Mouse (Mus musculus) C2C12 (cell line): ENCODE data around the gene Prtg. TPM values are rescaled to one million over a fixed set of nuclear protein-coding genes. Genes with fewer than 3 reads are reported as not detected.

Experiments
- H3K27me3 ChIP-seq: one replicate; pipeline ENCODE4 v1.6.1; 2011; ENCODE audit not compliant: control insufficient read depth, insufficient read depth, insufficient read length
- H3K36me3 ChIP-seq: one replicate; pipeline ENCODE4 v1.6.1; 2011; ENCODE audit not compliant: control insufficient read depth, insufficient read depth
- H3K4me3 ChIP-seq: one replicate; pipeline ENCODE4 v1.5.1; 2011; ENCODE audit warnings: mild to moderate bottlenecking, control low read depth; ENCODE audit not compliant: poor library complexity, insufficient read depth, severe bottlenecking
- H3K79me2 ChIP-seq: one replicate; pipeline ENCODE4 v1.6.1; 2011; ENCODE audit not compliant: control insufficient read depth, insufficient read depth
- H3K79me3 ChIP-seq: one replicate; pipeline ENCODE4 v1.6.1; 2011; ENCODE audit warnings: low read depth, control low read depth
- H3ac ChIP-seq: one replicate; pipeline ENCODE3; 2011; ENCODE audit warnings: low read depth; ENCODE audit not compliant: control insufficient read depth, insufficient read length
- CEBPB ChIP-seq: IDR thresholded peaks from one replicate; pipeline ENCODE4 v1.6.1; 2011; ENCODE audit warnings: low read depth, mild to moderate bottlenecking, control low read depth, moderate library complexity
- CTCF ChIP-seq: IDR thresholded peaks from one replicate; pipeline ENCODE4 v1.5.1; 2011; ENCODE audit not compliant: control insufficient read depth, insufficient read depth, insufficient read length
- FOSL1 ChIP-seq: IDR thresholded peaks from one replicate; pipeline ENCODE4 v1.8.0; 2011; ENCODE audit warnings: mild to moderate bottlenecking, low read length; ENCODE audit not compliant: poor library complexity, insufficient read depth, severe bottlenecking
- MAX ChIP-seq: IDR thresholded peaks from one replicate; pipeline ENCODE4 v1.6.1; 2011; ENCODE audit warnings: mild to moderate bottlenecking, control low read depth
- MYOD1 ChIP-seq: IDR thresholded peaks from one replicate; pipeline ENCODE4 v1.6.1; 2011; ENCODE audit warnings: low read depth; ENCODE audit not compliant: control insufficient read depth, insufficient read length
- MYOG ChIP-seq: IDR thresholded peaks from one replicate; pipeline ENCODE4 v1.6.1; 2011; ENCODE audit not compliant: control insufficient read depth, insufficient read length; ENCODE audit errors: extremely low read depth
- USF1 ChIP-seq: IDR thresholded peaks from one replicate; pipeline ENCODE4 v1.6.1; 2011; ENCODE audit warnings: low read depth, mild to moderate bottlenecking, control low read depth, moderate library complexity
- polyA plus RNA-seq: library from polyadenylated mRNA; unstranded; fragments of >200 nt; fragmentation: generic; extraction: Trizol; gene quantifications from one replicate; pipeline ENCODE4 v1.2.1, GENCODE M21; 2012; ENCODE audit warnings: missing spikeins

The Prtg gene
- polyA plus RNA-seq, 1 experiment, result 0.59 TPM

GRCm38 (mm10) chr9:72867434-72867833, 60.8 kb downstream of the Prtg start:
- Histone ChIP-seq H3K79me3 (no peaks in the 10 kb centered on the region), H3K4me3 (no peak overlapping the region), H3K36me3 (no peaks in the 10 kb centered on the region), H3K27me3 (no peaks in the 10 kb centered on the region), H3ac (no peak overlapping the region), H3K79me2 (no peaks in the 10 kb centered on the region)
- TF ChIP-seq FOSL1 (no peak), CEBPB (no peak), CTCF (no peak), MAX (no peak), MYOG (no peak), MYOD1 (no peak), USF1 (no peak)

- H3K27me3 ChIP-seq, result no peaks in the 10 kb centered on the region
- TF ChIP-seq USF1, result no peak
- TF ChIP-seq CEBPB, result no peak
- no peak for TF ChIP-seq CTCF
- TF ChIP-seq MAX, result no peak
- TF ChIP-seq FOSL1, result no peak
- no peak for TF ChIP-seq MYOD1
- TF ChIP-seq MYOG, result no peak
- no peaks in the 10 kb centered on the region for H3K36me3 ChIP-seq
- no peaks in the 10 kb centered on the region for H3K79me3 ChIP-seq
- no peak overlapping the region for H3ac ChIP-seq
- H3K4me3 ChIP-seq, result no peak overlapping the region
- H3K79me2 ChIP-seq, result no peaks in the 10 kb centered on the region
Measured at GRCm38 (mm10) chr9:72868774-72869173, 62.1 kb downstream of the Prtg start.

DNA sequence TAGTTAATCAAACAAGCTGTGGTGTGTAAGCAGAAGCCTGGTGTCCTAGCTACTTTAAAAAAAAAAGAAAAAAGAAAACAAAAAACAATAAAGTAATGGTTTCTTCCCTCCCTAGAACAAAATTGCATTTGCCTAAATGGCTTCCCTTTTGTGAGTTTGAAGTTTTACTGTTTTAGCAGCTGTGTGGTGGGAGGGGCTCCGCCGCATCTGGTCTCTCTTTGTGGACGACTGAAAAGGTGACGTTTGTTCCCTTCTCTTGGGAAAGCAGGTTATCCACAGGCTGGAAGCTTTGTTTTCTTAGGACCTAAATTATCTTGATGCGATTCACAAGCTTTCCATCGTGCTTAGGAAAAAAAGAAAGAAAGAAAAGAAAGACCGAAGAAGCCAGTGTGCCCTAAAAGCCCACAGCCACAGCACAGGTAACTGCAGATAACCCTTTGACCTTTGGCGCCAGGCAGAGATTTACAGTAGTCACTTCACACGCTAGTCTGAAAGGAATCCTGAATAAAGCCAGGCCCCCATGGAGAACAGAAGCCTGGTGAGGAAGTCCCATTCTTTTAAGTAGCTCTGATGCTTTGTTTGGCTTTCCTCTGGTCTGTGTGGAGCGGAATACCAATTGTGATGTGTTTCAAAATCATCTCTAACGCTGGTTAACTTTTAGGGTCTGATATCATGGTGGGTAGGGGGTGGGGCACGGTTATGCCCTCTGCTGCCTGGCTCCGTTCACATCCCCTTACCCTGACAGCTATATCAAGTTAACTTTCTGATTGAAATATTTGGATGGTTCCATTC, 65.0 kb downstream of the Prtg start:
- Histone ChIP-seq H3K4me3 (no peak overlapping the region), H3K27me3 (no peaks in the 10 kb centered on the region), H3K36me3 (no peaks in the 10 kb centered on the region), H3ac (no peak overlapping the region), H3K79me2 (no peaks in the 10 kb centered on the region), H3K79me3 (no peaks in the 10 kb centered on the region)
- TF ChIP-seq MAX (no peak), CEBPB (no peak), USF1 (no peak), CTCF (no peak)

DNA sequence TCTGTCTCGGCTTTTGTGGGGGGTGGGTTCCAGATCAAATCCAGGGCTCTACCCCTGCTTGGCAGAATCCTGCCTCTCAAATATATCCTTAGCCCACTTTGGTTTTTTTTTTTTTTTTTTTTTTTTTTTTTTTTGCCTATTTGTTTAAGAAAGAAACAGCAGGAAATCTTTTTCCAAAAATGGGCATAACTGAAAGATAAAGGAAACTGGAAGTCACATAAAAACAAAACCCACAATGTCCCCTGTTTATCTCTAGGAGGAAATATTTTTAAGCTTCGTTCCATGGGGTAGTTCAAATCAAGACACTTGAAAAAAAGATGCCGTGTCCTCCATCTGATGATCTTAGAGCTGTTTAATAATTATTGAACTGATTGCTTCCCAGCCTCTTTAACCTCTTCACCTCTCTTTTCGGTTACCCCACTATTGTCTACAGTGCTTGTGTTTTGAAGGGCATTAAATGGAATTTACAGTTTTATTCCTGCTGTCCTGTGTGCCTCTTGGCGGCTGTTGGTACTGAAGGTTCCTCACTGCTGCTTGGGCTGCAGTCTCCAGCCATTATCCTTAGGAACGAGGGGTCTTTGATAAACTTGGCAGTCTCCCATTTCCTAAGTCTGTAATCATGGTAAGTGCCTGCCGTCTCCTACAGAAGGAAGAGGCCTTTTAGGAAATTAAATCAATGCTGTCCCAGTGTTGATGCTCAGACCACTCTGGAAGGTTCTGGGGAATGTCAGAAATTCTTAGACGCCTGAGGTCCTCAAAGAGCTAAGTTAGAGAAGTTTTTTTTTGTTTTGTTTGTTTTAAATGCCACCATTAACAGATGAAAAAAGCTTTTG, 65.8 kb downstream of the Prtg start:
- no peaks in the 10 kb centered on the region for H3K79me2 ChIP-seq
- H3K36me3 ChIP-seq, result no peaks in the 10 kb centered on the region
- no peak overlapping the region for H3ac ChIP-seq
- H3K27me3 ChIP-seq, result no peaks in the 10 kb centered on the region
- no peaks in the 10 kb centered on the region for H3K79me3 ChIP-seq
- TF ChIP-seq MYOG, result no peak
- no peak for TF ChIP-seq CTCF
- no peak for TF ChIP-seq MAX
- no peak for TF ChIP-seq FOSL1
- TF ChIP-seq CEBPB, result no peak
- H3K4me3 ChIP-seq, result no peak overlapping the region

DNA sequence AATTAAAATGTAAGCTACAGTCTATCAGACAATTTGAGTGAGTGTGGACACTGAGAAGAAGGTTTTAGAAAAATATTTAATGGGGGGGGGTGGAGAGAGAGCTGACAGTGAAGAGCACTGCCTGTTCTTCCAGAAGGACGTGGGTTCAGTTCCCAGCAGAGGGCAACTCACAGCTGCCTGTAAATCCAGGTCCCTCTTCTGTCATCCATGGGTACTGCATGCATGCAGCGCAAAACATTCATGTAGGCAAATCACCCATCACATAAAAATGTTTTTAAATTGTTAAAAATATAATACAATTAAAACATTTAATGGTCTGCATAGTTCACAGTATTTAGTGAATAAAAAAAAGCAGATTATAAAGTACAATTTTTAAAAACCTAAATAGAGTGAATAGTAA, 69.2 kb downstream of the Prtg start:
- Histone ChIP-seq H3K79me2 (no peaks in the 10 kb centered on the region), H3ac (no peak overlapping the region)

More for the DNA sequence above, 69.2 kb downstream of the Prtg start:
- Histone ChIP-seq H3K79me3 (no peaks in the 10 kb centered on the region), H3K36me3 (no peaks in the 10 kb centered on the region), H3K4me3 (no peak overlapping the region), H3K27me3 (no peaks in the 10 kb centered on the region)
- no peak for TF ChIP-seq FOSL1
- no peak for TF ChIP-seq MYOG
- no peak for TF ChIP-seq MAX
- TF ChIP-seq USF1, result no peak
- TF ChIP-seq MYOD1, result no peak
- no peak for TF ChIP-seq CEBPB
- TF ChIP-seq CTCF, result no peak
